Mouse (Mus musculus): ENCODE measurements around the gene Zfp811. TPM values are rescaled to one million over a fixed set of nuclear protein-coding genes. Genes with fewer than 3 reads are reported as not detected.

Zfp811 gene
- polyA plus RNA-seq, 1 experiment from 2014 or later = 0.64 TPM

- no peaks in the 10 kb centered on the region for H3K36me3 ChIP-seq (ENCODE audit: insufficient read depth, low read length)
- no peak for TF ChIP-seq CTCF (IDR thresholded peaks at IDR 0.05; ENCODE audit: low read depth)
- peaks cover 18% of the 10 kb centered on the region for H3K4me1 ChIP-seq (replicated peaks; ENCODE audit: insufficient read depth, low read length)
- ATAC-seq (replicated peaks; ENCODE audit: low FRiP score, low read depth) (no peak), DNase-seq (ENCODE audit: low spot score) (no peak)
- no peak overlapping the region for H3K27ac ChIP-seq
- peak overlapping the region; percentile 65 for H3K4me2 ChIP-seq (ENCODE audit: low read length)
- H3K27me3 ChIP-seq (ENCODE audit: insufficient read depth, low read length) = no peaks in the 10 kb centered on the region
- H3K4me3 ChIP-seq (replicated peaks; ENCODE audit: low read depth, low read length) = peak overlapping the region; percentile 94
- WGBS = 10% methylated on average over 9 of the region's 9 CpGs
- peak overlapping the region; percentile 95; the same call in 1 of the 2 replicates for H3K9ac ChIP-seq (ENCODE audit: low read depth, low read length)
- no peaks in the 10 kb centered on the region for H3K9me3 ChIP-seq (replicated peaks; ENCODE audit: low read length)
These were observed 21.2 kb downstream of the Zfp811 start for GRCm38 (mm10) chr17:32788576-32788975.

- under 1% methylated on average over 22 of the region's 22 CpGs for WGBS
- Histone ChIP-seq H3K9me3 (replicated peaks; ENCODE audit: low read length) (no peaks in the 10 kb centered on the region), H3K4me1 (replicated peaks; ENCODE audit: insufficient read depth, low read length) (peaks cover 18% of the 10 kb centered on the region), H3K36me3 (ENCODE audit: insufficient read depth, low read length) (no peaks in the 10 kb centered on the region), H3K9ac (ENCODE audit: low read depth, low read length) (peak within 1 kb of the TSS; percentile 95), H3K4me2 (ENCODE audit: low read length) (peak within 1 kb of the TSS; percentile 65), H3K4me3 (replicated peaks; ENCODE audit: low read depth, low read length) (peak within 1 kb of the TSS; percentile 94), H3K27me3 (ENCODE audit: insufficient read depth, low read length) (no peaks in the 10 kb centered on the region), H3K27ac (peak within 1 kb of the TSS; percentile 98)
- peak; percentile 98 for DNase-seq (ENCODE audit: low spot score)
- TF ChIP-seq CTCF (IDR thresholded peaks at IDR 0.05; ENCODE audit: low read depth) = no peak
- peak; percentile 96 for ATAC-seq (replicated peaks; ENCODE audit: low FRiP score, low read depth)
These were observed 21.6 kb downstream of the Zfp811 start, which contains the start of gene Zfp871 for GRCm38 (mm10) chr17:32788094-32788559. Gene Zfp871, minus strand, starts transcription at chr17:32788287.

- DNase-seq (ENCODE audit: low spot score) = peak; percentile 53
- H3K36me3 ChIP-seq (ENCODE audit: insufficient read depth, low read length) = no peaks in the 10 kb centered on the region
- under 1% methylated on average over 31 of the region's 31 CpGs for WGBS
- peak overlapping the region; percentile 94 for H3K4me3 ChIP-seq (replicated peaks; ENCODE audit: low read depth, low read length)
- ATAC-seq (replicated peaks; ENCODE audit: low FRiP score, low read depth) = peak; percentile 87
- peak overlapping the region; percentile 98 for H3K27ac ChIP-seq
- no peaks in the 10 kb centered on the region for H3K9me3 ChIP-seq (replicated peaks; ENCODE audit: low read length)
- H3K27me3 ChIP-seq (ENCODE audit: insufficient read depth, low read length) = no peaks in the 10 kb centered on the region
- TF ChIP-seq CTCF (IDR thresholded peaks at IDR 0.05; ENCODE audit: low read depth) = no peak
- H3K4me1 ChIP-seq (replicated peaks; ENCODE audit: insufficient read depth, low read length) = peaks cover 18% of the 10 kb centered on the region
- H3K9ac ChIP-seq (ENCODE audit: low read depth, low read length) = peak overlapping the region; percentile 95
- H3K4me2 ChIP-seq (ENCODE audit: low read length) = peak overlapping the region; percentile 65
These were observed 22.2 kb downstream of the Zfp811 start for GRCm38 (mm10) chr17:32787436-32788093.

- no peak for DNase-seq (ENCODE audit: low spot score)
- ATAC-seq (replicated peaks; ENCODE audit: low FRiP score, low read depth) = no peak
- Histone ChIP-seq H3K4me1 (replicated peaks; ENCODE audit: insufficient read depth, low read length) (peaks cover 18% of the 10 kb centered on the region), H3K36me3 (ENCODE audit: insufficient read depth, low read length) (no peaks in the 10 kb centered on the region), H3K27ac (no peak overlapping the region), H3K27me3 (ENCODE audit: insufficient read depth, low read length) (no peaks in the 10 kb centered on the region), H3K9ac (ENCODE audit: low read depth, low read length) (peak overlapping the region; percentile 95), H3K4me3 (replicated peaks; ENCODE audit: low read depth, low read length) (peak overlapping the region; percentile 94), H3K4me2 (ENCODE audit: low read length) (peak overlapping the region; percentile 65), H3K9me3 (replicated peaks; ENCODE audit: low read length) (no peaks in the 10 kb centered on the region)
- WGBS = 51% methylated on average over 6 of the region's 6 CpGs
- TF ChIP-seq CTCF (IDR thresholded peaks at IDR 0.05; ENCODE audit: low read depth) = no peak
These were observed 22.8 kb downstream of the Zfp811 start for GRCm38 (mm10) chr17:32786944-32787343.

GRCm38 (mm10) chr17:32785656-32786055 lies 24.1 kb downstream of the Zfp811 start:
- TF ChIP-seq CTCF (IDR thresholded peaks at IDR 0.05; ENCODE audit: low read depth) = no peak
- no peak for ATAC-seq (replicated peaks; ENCODE audit: low FRiP score, low read depth)
- H3K36me3 ChIP-seq (ENCODE audit: insufficient read depth, low read length) = no peaks in the 10 kb centered on the region
- 76% methylated on average over 3 of the region's 3 CpGs for WGBS
- H3K27me3 ChIP-seq (ENCODE audit: insufficient read depth, low read length) = no peaks in the 10 kb centered on the region
- H3K9me3 ChIP-seq (replicated peaks; ENCODE audit: low read length) = no peaks in the 10 kb centered on the region
- DNase-seq (ENCODE audit: low spot score) = peak; percentile 31
- H3K27ac ChIP-seq = no peak overlapping the region
- no peak overlapping the region for H3K9ac ChIP-seq (ENCODE audit: low read depth, low read length)
- H3K4me1 ChIP-seq (replicated peaks; ENCODE audit: insufficient read depth, low read length) = peaks cover 18% of the 10 kb centered on the region
- H3K4me2 ChIP-seq (ENCODE audit: low read length) = no peak overlapping the region
- H3K4me3 ChIP-seq (replicated peaks; ENCODE audit: low read depth, low read length) = no peak overlapping the region

- Histone ChIP-seq H3K4me2 (ENCODE audit: low read length) (no peak overlapping the region), H3K9me3 (replicated peaks; ENCODE audit: low read length) (no peaks in the 10 kb centered on the region), H3K36me3 (ENCODE audit: insufficient read depth, low read length) (peaks cover 47% of the 10 kb centered on the region), H3K4me3 (replicated peaks; ENCODE audit: low read depth, low read length) (no peak overlapping the region), H3K27me3 (ENCODE audit: insufficient read depth, low read length) (no peaks in the 10 kb centered on the region), H3K4me1 (replicated peaks; ENCODE audit: insufficient read depth, low read length) (no peaks in the 10 kb centered on the region), H3K9ac (ENCODE audit: low read depth, low read length) (no peak overlapping the region), H3K27ac (no peak overlapping the region)
- ATAC-seq (replicated peaks; ENCODE audit: low FRiP score, low read depth) = no peak
- no peak for DNase-seq (ENCODE audit: low spot score)
- 96% methylated on average over 3 of the region's 3 CpGs for WGBS
- TF ChIP-seq CTCF (IDR thresholded peaks at IDR 0.05; ENCODE audit: low read depth) = no peak
These were observed 32.2 kb downstream of the Zfp811 start for GRCm38 (mm10) chr17:32777564-32777963.
